8 mouse cellular contexts compared by ENCODE assay signal in the genomic region with DNA sequence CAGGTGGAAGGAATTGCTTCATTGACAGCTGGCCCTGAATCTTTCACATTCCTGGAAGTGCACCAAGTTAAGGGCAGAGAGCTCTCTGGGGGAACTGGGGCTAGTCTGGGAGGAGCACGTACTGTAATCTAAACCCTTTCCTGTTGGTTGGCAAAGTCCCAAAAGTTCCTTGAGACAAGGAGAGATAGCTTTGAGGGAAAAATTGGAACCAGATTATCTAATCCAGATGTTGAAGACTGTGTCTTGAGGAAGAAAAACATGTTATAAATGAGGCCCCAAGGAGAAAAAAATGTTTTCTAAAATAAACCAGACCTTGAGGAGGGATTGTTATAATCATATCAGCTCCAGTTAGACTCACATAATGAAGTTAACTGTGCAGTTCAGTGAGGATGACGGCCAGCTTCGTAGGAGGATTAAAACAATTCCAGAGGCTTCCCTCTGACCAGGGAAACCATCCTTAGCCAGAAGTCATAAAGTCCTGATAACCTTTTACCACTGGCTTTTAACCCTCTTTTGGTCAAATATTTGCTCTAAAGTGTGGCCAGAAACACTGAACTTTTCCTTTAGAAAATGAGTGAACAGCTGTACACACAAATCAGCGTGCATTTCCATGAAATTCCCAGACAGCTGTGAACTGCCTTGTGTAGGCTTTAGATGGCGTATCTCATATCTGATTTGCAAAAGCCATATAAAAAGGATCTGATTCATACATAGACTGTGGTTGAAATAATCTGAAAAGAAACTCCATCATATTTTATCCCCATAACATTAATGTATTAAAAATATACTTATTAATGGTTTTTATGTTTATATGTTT.
DNase-seq lines count a peak whose midpoint lies in the region; ATAC-seq and TF ChIP-seq lines count a peak whose summit lies in the region.

No protein-coding gene starts in this region.

- WGBS in forebrain, postnatal 0 days, result 63% methylated on average over 5 of the region's 5 CpGs
- 64% methylated on average over 5 of the region's 5 CpGs for WGBS in forebrain, embryonic 15.5 days
- 34% methylated on average over 5 of the region's 5 CpGs for WGBS in embryonic facial prominence, embryonic 14.5 days

- H3K4me1 ChIP-seq in forebrain, postnatal 0 days (ENCODE audit: insufficient read depth), result no peaks in the 10 kb centered on the region
- no peaks in the 10 kb centered on the region for H3K4me1 ChIP-seq in forebrain, embryonic 15.5 days
- no peaks in the 10 kb centered on the region for H3K4me1 ChIP-seq in MEL (ENCODE audit: control insufficient read depth in 1 of 2, insufficient read depth in 2 of 2, low read length in 2 of 2)
- peaks cover 3% of the 10 kb centered on the region; the same call in 1 of the 2 replicates for H3K4me1 ChIP-seq in embryonic facial prominence, embryonic 14.5 days (ENCODE audit: control insufficient read depth, insufficient read depth, low read length)

- intact Hi-C loops in heart, postnatal 25 days (cut with DNase I), result no loop called here
- intact Hi-C loops in left cerebral cortex, postnatal 25 days (cut with DNase I), result no loop called here
- intact Hi-C loops in left cerebral cortex, postnatal 36 days (cut with DNase I), result no loop called here

- no peak for TF ChIP-seq CTCF in forebrain, postnatal 0 days (IDR thresholded peaks at IDR 0.05; ENCODE audit: low read depth)
- TF ChIP-seq CTCF in MEL (IDR thresholded peaks at IDR 0.05 in 2 of 3, conservative IDR thresholded peaks at IDR 0.05 in 1 of 3; ENCODE audit: control insufficient read depth in 1 of 3, insufficient read depth in 1 of 3, low read depth in 2 of 3, low read length in 3 of 3, poor library complexity in 1 of 3, severe bottlenecking in 1 of 3), result no peak

- H3K27me3 ChIP-seq in forebrain, postnatal 0 days (ENCODE audit: insufficient read depth, low read length), result no peaks in the 10 kb centered on the region
- no peaks in the 10 kb centered on the region for H3K27me3 ChIP-seq in forebrain, embryonic 15.5 days
- H3K27me3 ChIP-seq in MEL (ENCODE audit: control insufficient read depth in 1 of 2, insufficient read depth in 2 of 2, low read length in 2 of 2), result no peaks in the 10 kb centered on the region
- H3K27me3 ChIP-seq in embryonic facial prominence, embryonic 14.5 days (replicated peaks; ENCODE audit: control insufficient read depth, insufficient read depth, low read length), result no peaks in the 10 kb centered on the region

- TF ChIP-seq EP300 in MEL (IDR thresholded peaks at IDR 0.05; ENCODE audit: low read depth in 1 of 2, low read length in 2 of 2), result no peak

- H3K9me3 ChIP-seq in forebrain, postnatal 0 days (ENCODE audit: low read length), result no peaks in the 10 kb centered on the region
- H3K9me3 ChIP-seq in forebrain, embryonic 15.5 days, result no peaks in the 10 kb centered on the region
- no peaks in the 10 kb centered on the region for H3K9me3 ChIP-seq in MEL (replicated peaks; ENCODE audit: insufficient read depth, low read length)
- no peaks in the 10 kb centered on the region for H3K9me3 ChIP-seq in embryonic facial prominence, embryonic 14.5 days (ENCODE audit: control insufficient read depth, low read length)

- H3K79me2 ChIP-seq in MEL (ENCODE audit: control insufficient read depth, insufficient read depth, low read length, poor library complexity), result no peaks in the 10 kb centered on the region

- H3K9ac ChIP-seq in forebrain, postnatal 0 days, result no peak overlapping the region
- no peak overlapping the region for H3K9ac ChIP-seq in forebrain, embryonic 15.5 days (replicated peaks)
- no peak overlapping the region for H3K9ac ChIP-seq in MEL (ENCODE audit: control insufficient read depth, low read depth, low read length, poor library complexity, severe bottlenecking)
- no peak overlapping the region for H3K9ac ChIP-seq in embryonic facial prominence, embryonic 14.5 days (ENCODE audit: low read depth, low read length)

- DNase-seq in forebrain, postnatal 0 days, result no peak
- DNase-seq in MEL (ENCODE audit: low read depth, low spot score), result peak; percentile 1
- peak; percentile 96 for DNase-seq in embryonic facial prominence, embryonic 14.5 days (ENCODE audit: low spot score)
- peak; percentile 20 for DNase-seq in heart, postnatal 25 days (ENCODE audit: low spot score)
- DNase-seq in left cerebral cortex, postnatal 25 days (ENCODE audit: low spot score in 2 of 2), result no peak
- no peak for DNase-seq in left cerebral cortex, postnatal 36 days (ENCODE audit: low spot score in 2 of 2)
- DNase-seq in right cerebral cortex, postnatal 25 days, result no peak

- no peaks in the 10 kb centered on the region for H3K36me3 ChIP-seq in forebrain, postnatal 0 days (ENCODE audit: insufficient read depth)
- no peaks in the 10 kb centered on the region for H3K36me3 ChIP-seq in forebrain, embryonic 15.5 days
- no peaks in the 10 kb centered on the region for H3K36me3 ChIP-seq in MEL (ENCODE audit: control insufficient read depth in 1 of 2, insufficient read depth in 2 of 2, low read length in 2 of 2)
- no peaks in the 10 kb centered on the region for H3K36me3 ChIP-seq in embryonic facial prominence, embryonic 14.5 days (ENCODE audit: control insufficient read depth, insufficient read depth, low read length)

- TF ChIP-seq RAD21 in MEL (IDR thresholded peaks at IDR 0.05; ENCODE audit: low read depth, low read length), result no peak

- ATAC-seq in forebrain, postnatal 0 days, result peak; percentile 27; the same call in 1 of the 2 replicates
- ATAC-seq in forebrain, embryonic 15.5 days (replicated peaks), result no peak
- ATAC-seq in embryonic facial prominence, embryonic 14.5 days (ENCODE audit: low read depth), result peak; percentile 92

- no peak for TF ChIP-seq POLR2A in MEL (IDR thresholded peaks at IDR 0.05; ENCODE audit: control insufficient read depth in 1 of 2, insufficient read depth in 1 of 2, low read depth in 1 of 2, low read length in 2 of 2, poor library complexity in 1 of 2)

- no peak overlapping the region for H3K4me2 ChIP-seq in forebrain, postnatal 0 days (ENCODE audit: low read depth)
- H3K4me2 ChIP-seq in forebrain, embryonic 15.5 days (replicated peaks), result no peak overlapping the region
- H3K4me2 ChIP-seq in embryonic facial prominence, embryonic 14.5 days (ENCODE audit: low read depth, low read length), result no peak overlapping the region

- H3K4me3 ChIP-seq in forebrain, postnatal 0 days (ENCODE audit: low read depth, low read length), result no peak overlapping the region
- H3K4me3 ChIP-seq in forebrain, embryonic 15.5 days, result no peak overlapping the region
- H3K4me3 ChIP-seq in MEL (ENCODE audit: control insufficient read depth in 1 of 2, insufficient read depth in 1 of 2, low read depth in 2 of 2, low read length in 2 of 2), result no peak overlapping the region
- H3K4me3 ChIP-seq in embryonic facial prominence, embryonic 14.5 days (ENCODE audit: low read depth, low read length), result no peak overlapping the region

- H3K27ac ChIP-seq in forebrain, postnatal 0 days (ENCODE audit: low read depth, low read length), result no peak overlapping the region
- H3K27ac ChIP-seq in forebrain, embryonic 15.5 days (replicated peaks), result no peak overlapping the region
- H3K27ac ChIP-seq in MEL (ENCODE audit: control insufficient read depth, low read depth, low read length), result no peak overlapping the region
- H3K27ac ChIP-seq in embryonic facial prominence, embryonic 14.5 days (replicated peaks; ENCODE audit: low read depth, low read length), result peak overlapping the region; percentile 8

TF ChIP-seq in MEL, 35 proteins besides CTCF, POLR2A, EP300 and RAD21:
- TF ChIP-seq TAL1 (IDR thresholded peaks at IDR 0.05; ENCODE audit: low read length), result no peak
- TF ChIP-seq TBP (IDR thresholded peaks at IDR 0.05; ENCODE audit: low read depth, low read length), result no peak

Comparison
In these comparisons a context has a peak if more than half of its experiments do, and no peak if none do; other contexts are left out.
1. DNase-seq: peak in MEL (single experiment), embryonic facial prominence, embryonic 14.5 days (single experiment) and heart, postnatal 25 days (single experiment); none in forebrain, postnatal 0 days (single experiment), left cerebral cortex, postnatal 25 days (0 of 2), left cerebral cortex, postnatal 36 days (0 of 2) and right cerebral cortex, postnatal 25 days (single experiment).